Mouse (Mus musculus) ovary, adult 18-20 months (tissue): ENCODE results near the gene Fign.

Source experiments
- DNase-seq: peaks from one replicate; pipeline ENCODE4 v3.0.0; 2022; ENCODE audit warnings: low spot score, mixed read lengths

The Fign gene

GRCm38 (mm10) chr2:64097937-64098617, at the start of gene Fign:
TSS of gene Fign (minus strand) at chr2:64098038.
- DNase-seq: peak; percentile 75

GRCm38 (mm10) chr2:64133597-64133996, 35.8 kb upstream of the Fign start:
- no peak for DNase-seq

GRCm38 (mm10) chr2:64120495-64120894, 22.7 kb upstream of the Fign start:
- DNase-seq: no peak

GRCm38 (mm10) chr2:64116613-64117012, 18.8 kb upstream of the Fign start:
- no peak for DNase-seq

- no peak for DNase-seq
Observed at GRCm38 (mm10) chr2:64111133-64111532, 13.3 kb upstream of the Fign start.

- DNase-seq: no peak
Observed at GRCm38 (mm10) chr2:64109860-64110259, 12.0 kb upstream of the Fign start.

GRCm38 (mm10) chr2:64108040-64108439, 10.2 kb upstream of the Fign start:
- no peak for DNase-seq

GRCm38 (mm10) chr2:64098618-64099320, 931 bp upstream of the Fign start:
- DNase-seq: no peak

- DNase-seq: no peak
Observed at GRCm38 (mm10) chr2:64096721-64097411, 972 bp downstream of the Fign start.

- DNase-seq: no peak
Observed at GRCm38 (mm10) chr2:64096176-64096575, 1.7 kb downstream of the Fign start.

- no peak for DNase-seq
Observed at GRCm38 (mm10) chr2:64095561-64095960, 2.3 kb downstream of the Fign start.

GRCm38 (mm10) chr2:64093087-64093486, 4.8 kb downstream of the Fign start:
- DNase-seq: no peak

GRCm38 (mm10) chr2:64083853-64084427, 13.9 kb downstream of the Fign start:
- no peak for DNase-seq

GRCm38 (mm10) chr2:64079765-64080164, 18.1 kb downstream of the Fign start:
- DNase-seq: no peak

GRCm38 (mm10) chr2:64078551-64078950, 19.3 kb downstream of the Fign start:
- no peak for DNase-seq

- no peak for DNase-seq
Observed at GRCm38 (mm10) chr2:64077846-64078245, 20.0 kb downstream of the Fign start.

GRCm38 (mm10) chr2:64075873-64076272, 22.0 kb downstream of the Fign start:
- DNase-seq: no peak

- no peak for DNase-seq
Observed at GRCm38 (mm10) chr2:64074602-64075389, 23.0 kb downstream of the Fign start.

- DNase-seq: no peak
Observed at GRCm38 (mm10) chr2:64072158-64072557, 25.7 kb downstream of the Fign start.

- no peak for DNase-seq
Observed at GRCm38 (mm10) chr2:64069950-64070695, 27.7 kb downstream of the Fign start.

GRCm38 (mm10) chr2:64065511-64065910, 32.3 kb downstream of the Fign start:
- DNase-seq: no peak
